Mouse (Mus musculus) liver, postnatal 0 days (tissue): Measurements from ENCODE around the gene Slc27a4. TPM values are rescaled to one million over a fixed set of nuclear protein-coding genes. Genes with fewer than 3 reads are reported as not detected.
A peak's percentile ranks its signal among the peaks of the same experiment; 100 is the strongest.

Source experiments
- ATAC-seq: fragments of 200-750 bp; cut with Nextera tagmentation; 2 replicates; pipeline ENCODE4 v1.8.0; 2017; ENCODE audit warnings: mild to moderate bottlenecking, moderate library complexity
- DNase-seq: peaks from one replicate; pipeline ENCODE4 v3.0.0-alpha.2; 2016
- H3K27ac ChIP-seq: fragments of 300-500 bp; sonication (generic); 2 replicates; pipeline ENCODE4 v1.5.1; 2014; ENCODE audit warnings: antibody characterized with exemption, moderate library complexity, mild to moderate bottlenecking, low read depth
- H3K27me3 ChIP-seq: fragments of 300-500 bp; sonication (generic); 2 replicates; pipeline ENCODE4 v1.6.1; 2014; ENCODE audit warnings: low read length, control low read depth, mixed read lengths; ENCODE audit not compliant: insufficient read depth
- H3K36me3 ChIP-seq: fragments of 300-500 bp; sonication (generic); replicated peaks from 2 replicates; pipeline ENCODE4 v1.6.1; 2014; ENCODE audit warnings: mild to moderate bottlenecking, control low read depth, low read length, moderate library complexity, mixed read lengths; ENCODE audit not compliant: insufficient read depth
- H3K4me1 ChIP-seq: fragments of 300-500 bp; sonication (generic); 2 replicates; pipeline ENCODE4 v1.6.1; 2014; ENCODE audit warnings: antibody characterized with exemption, mild to moderate bottlenecking, control low read depth; ENCODE audit not compliant: insufficient read depth
- H3K4me2 ChIP-seq: fragments of 300-500 bp; sonication (generic); 2 replicates; pipeline ENCODE4 v1.6.1; 2014; ENCODE audit warnings: low read depth, mild to moderate bottlenecking, low read length, moderate library complexity, mixed read lengths
- H3K4me3 ChIP-seq: fragments of 300-500 bp; sonication (generic); 2 replicates; pipeline ENCODE4 v1.5.1; 2014; ENCODE audit warnings: low read depth, low read length
- H3K9ac ChIP-seq: fragments of 300-500 bp; sonication (generic); replicated peaks from 2 replicates; pipeline ENCODE4 v1.6.1; 2014; ENCODE audit warnings: mild to moderate bottlenecking, moderate library complexity
- H3K9me3 ChIP-seq: fragments of 300-500 bp; sonication (generic); 2 replicates; pipeline ENCODE4 v1.6.1; 2016; ENCODE audit warnings: mild to moderate bottlenecking, control low read depth, low read length, mixed read lengths
- CTCF ChIP-seq: sonication (generic); IDR thresholded peaks from 2 replicates; pipeline ENCODE4 v1.5.1; 2016; ENCODE audit warnings: antibody characterized with exemption, low read depth
- EP300 ChIP-seq: IDR thresholded peaks from 2 replicates; pipeline ENCODE4 v1.6.1; 2016; ENCODE audit warnings: antibody characterized with exemption, low read depth, mild to moderate bottlenecking
- WGBS: fragments of 180-500 bp; shearing (Covaris S2); extraction: QIAGEN DNeasy Blood & Tissue Kit; methylation state at CpG from one replicate; pipeline ENCODE4 v1.1.7; 2014; ENCODE audit not compliant: insufficient replicate concordance; 5-methylcytosine and 5-hydroxymethylcytosine counted together
- microRNA-seq: library from miRNA; unstranded; fragments of <30 nt; microRNA quantifications from one replicate; pipeline ENCODE4, GENCODE M21; 2016
- polyA plus RNA-seq: library from polyadenylated mRNA; unstranded; fragments of >200 nt; fragmentation: Nextera tagmentation; extraction: Ambion mirVana; gene quantifications from 2 replicates; pipeline ENCODE4 v1.2.1, GENCODE M21; 2015

Slc27a4 gene
- polyA plus RNA-seq, 1 experiment from 2014 or later: 5.1 TPM

GRCm38 (mm10) chr2:29857967-29858366 lies 55.5 kb downstream of the Slc27a4 start:
- H3K27ac ChIP-seq: no peak overlapping the region
- 63% methylated on average over 5 of the region's 5 CpGs for WGBS
- H3K36me3 ChIP-seq: no peaks in the 10 kb centered on the region
- H3K4me2 ChIP-seq: no peak overlapping the region
- no peak for TF ChIP-seq CTCF
- no peak for TF ChIP-seq EP300
- H3K27me3 ChIP-seq: peaks cover 4% of the 10 kb centered on the region; the same call in 1 of the 2 replicates
- H3K9ac ChIP-seq: no peak overlapping the region
- H3K4me1 ChIP-seq: no peaks in the 10 kb centered on the region
- H3K9me3 ChIP-seq: no peaks in the 10 kb centered on the region
- ATAC-seq (no peak), DNase-seq (no peak)
- no peak overlapping the region for H3K4me3 ChIP-seq

- WGBS: 10% methylated on average over 5 of the region's 5 CpGs
Measured at GRCm38 (mm10) chr2:29858748-29859473, 56.5 kb downstream of the Slc27a4 start.

GRCm38 (mm10) chr2:29865125-29865524 lies 62.7 kb downstream of the Slc27a4 start:
- Histone ChIP-seq H3K36me3 (no peaks in the 10 kb centered on the region), H3K4me1 (peaks cover 11% of the 10 kb centered on the region), H3K27me3 (no peaks in the 10 kb centered on the region), H3K9ac (no peak overlapping the region), H3K9me3 (no peaks in the 10 kb centered on the region), H3K27ac (no peak overlapping the region), H3K4me3 (no peak overlapping the region), H3K4me2 (no peak overlapping the region)
- DNase-seq (no peak), ATAC-seq (no peak)
- WGBS: 68% methylated on average over 4 of the region's 4 CpGs
- TF ChIP-seq CTCF (no peak), EP300 (no peak)

More at GRCm38 (mm10) chr2:29858748-29859473, 56.5 kb downstream of the Slc27a4 start:
- Histone ChIP-seq H3K36me3 (no peaks in the 10 kb centered on the region), H3K27ac (no peak overlapping the region), H3K4me1 (no peaks in the 10 kb centered on the region), H3K9ac (no peak overlapping the region), H3K9me3 (no peaks in the 10 kb centered on the region), H3K27me3 (peaks cover 4% of the 10 kb centered on the region; the same call in 1 of the 2 replicates), H3K4me3 (no peak overlapping the region), H3K4me2 (no peak overlapping the region)
- DNase-seq: peak; percentile 61
- TF ChIP-seq EP300: no peak
- TF ChIP-seq CTCF: peak; percentile 76
- 0 out of 2 replicates have a peak, but pooled peaks have one; percentile 17 for ATAC-seq

Small RNAs within 50 kb of the gene (microRNA-seq; reads per million reads assigned to microRNA genes)
- not detected for gene Mir219a-2
- not detected for gene Mir219b

Other genes starting within 250 kb of the Slc27a4 start
- gene Rapgef1, start 182.9 kb upstream of the Slc27a4 start, polyA plus RNA-seq: 4.8 and 5.1 TPM in 2 replicates
- gene Gm13420, start 50.9 kb upstream of the Slc27a4 start, polyA plus RNA-seq: 0.13 and 0.19 TPM in 2 replicates
- not detected in 2 replicates for gene Gm13547, start 43.3 kb upstream of the Slc27a4 start, polyA plus RNA-seq
- gene Coq4, start 15.1 kb upstream of the Slc27a4 start, polyA plus RNA-seq: 6.1 and 7.2 TPM in 2 replicates
- gene Trub2, start 14.1 kb upstream of the Slc27a4 start, polyA plus RNA-seq: 7.1 and 7.9 TPM in 2 replicates
- gene Urm1, start 17.4 kb downstream of the Slc27a4 start, polyA plus RNA-seq: 6.6 and 8.7 TPM in 2 replicates
- 9.0 and 10.0 TPM in 2 replicates for gene Cercam, start 66.5 kb downstream of the Slc27a4 start, polyA plus RNA-seq
- gene Odf2, start 86.6 kb downstream of the Slc27a4 start, polyA plus RNA-seq: 19.0 and 22.1 TPM in 2 replicates
- gene Gle1, start 132.8 kb downstream of the Slc27a4 start, polyA plus RNA-seq: 13.4 and 14.7 TPM in 2 replicates
- gene Sptan1, start 162.9 kb downstream of the Slc27a4 start, polyA plus RNA-seq: 14.9 and 17.2 TPM in 2 replicates
- gene Wdr34, start 246.2 kb downstream of the Slc27a4 start, polyA plus RNA-seq: 5.8 and 6.6 TPM in 2 replicates